Mouse (Mus musculus) CH12.LX (cell line): Measurements from ENCODE around the gene Stpg1. TPM values are rescaled to one million over a fixed set of nuclear protein-coding genes. Genes with fewer than 3 reads are reported as not detected.

Source experiments
- DNase-seq: peaks from one replicate; pipeline ENCODE4 v3.0.0-alpha.2; 2013; ENCODE audit errors: extremely low read depth
- H3K27ac ChIP-seq: 2 replicates; pipeline ENCODE4 v1.5.1; 2012; ENCODE audit warnings: low read depth, mild to moderate bottlenecking, control low read depth, moderate library complexity; ENCODE audit not compliant: insufficient read depth
- H3K27me3 ChIP-seq: replicated peaks from 2 replicates; pipeline ENCODE3; 2012; ENCODE audit warnings: inconsistent platforms
- H3K36me3 ChIP-seq, 2 experiments: replicated peaks in 1 of 2; 2 replicates each; pipeline versions ENCODE3 to v1.6.1; 2012; ENCODE audit warnings: inconsistent platforms in 1 of 2, low read length in 1 of 2, mild to moderate bottlenecking in 1 of 2, mixed read lengths in 1 of 2, moderate library complexity in 1 of 2; ENCODE audit not compliant: control insufficient read depth in 1 of 2, insufficient read depth in 1 of 2
- H3K4me1 ChIP-seq, 2 experiments: 2 replicates each; pipeline ENCODE4 v1.6.1; 2012; ENCODE audit warnings: inconsistent platforms in 1 of 2, moderate library complexity in 1 of 2; ENCODE audit not compliant: insufficient read depth in 2 of 2, control insufficient read depth in 1 of 2
- H3K4me2 ChIP-seq: 2 replicates; pipeline ENCODE4 v1.6.1; 2012; ENCODE audit warnings: low read depth, mild to moderate bottlenecking, control low read depth; ENCODE audit not compliant: poor library complexity, insufficient read depth, severe bottlenecking
- H3K4me3 ChIP-seq, 3 experiments: fragments of 150-350 bp in 1 of 3; sonication (generic) in 1 of 3; replicated peaks in 1 of 3; 2 replicates each; pipeline versions ENCODE3 to v1.5.1; 2011 to 2012; ENCODE audit warnings: low read depth in 2 of 3, low read length in 2 of 3, mild to moderate bottlenecking in 2 of 3, moderate library complexity in 2 of 3, control low read depth in 1 of 3, improper control_type of control experiment in 1 of 3, inconsistent platforms in 1 of 3, mixed read lengths in 1 of 3; ENCODE audit not compliant: poor library complexity in 1 of 3
- H3K79me2 ChIP-seq: replicated peaks from 2 replicates; pipeline ENCODE4 v1.6.1; 2012; ENCODE audit warnings: mild to moderate bottlenecking, moderate library complexity; ENCODE audit not compliant: control insufficient read depth, poor library complexity, insufficient read depth, severe bottlenecking; ENCODE audit errors: extremely low read depth
- H3K9ac ChIP-seq: 2 replicates; pipeline ENCODE4 v1.6.1; 2012; ENCODE audit warnings: low read depth, mild to moderate bottlenecking, control low read depth, moderate library complexity; ENCODE audit not compliant: insufficient read depth
- H3K9me3 ChIP-seq: replicated peaks from 2 replicates; pipeline ENCODE3; 2012; ENCODE audit warnings: low read length, inconsistent platforms, mixed read lengths
- BHLHE40 ChIP-seq: IDR thresholded peaks from 2 replicates; pipeline ENCODE4 v1.6.1; 2011; ENCODE audit warnings: mild to moderate bottlenecking, low read depth, low read length, improper control_type of control experiment
- CHD2 ChIP-seq: IDR thresholded peaks from 2 replicates; pipeline ENCODE4 v1.6.1; 2011; ENCODE audit warnings: low read length, improper control_type of control experiment
- E2F4 ChIP-seq: IDR thresholded peaks from 2 replicates; pipeline ENCODE4 v1.6.1; 2011; ENCODE audit warnings: low read depth, low read length, improper control_type of control experiment; ENCODE audit not compliant: insufficient replicate concordance
- ELF1 ChIP-seq: IDR thresholded peaks from 2 replicates; pipeline ENCODE4 v1.6.1; 2014; ENCODE audit warnings: low read depth, mild to moderate bottlenecking, inconsistent platforms, low read length, improper control_type of control experiment
- HCFC1 ChIP-seq: IDR thresholded peaks from 2 replicates; pipeline ENCODE4 v1.6.1; 2012; ENCODE audit warnings: low read depth, mild to moderate bottlenecking, inconsistent platforms, low read length, improper control_type of control experiment
- IRF4 ChIP-seq: IDR thresholded peaks from 2 replicates; pipeline ENCODE4 v1.6.1; 2014; ENCODE audit warnings: low read depth, mild to moderate bottlenecking, inconsistent platforms, low read length, improper control_type of control experiment
- KAT2A ChIP-seq: IDR thresholded peaks from 2 replicates; pipeline ENCODE4 v1.6.1; 2012; ENCODE audit warnings: low read length, improper control_type of control experiment, inconsistent platforms; ENCODE audit not compliant: insufficient replicate concordance
- MAFK ChIP-seq: IDR thresholded peaks from 2 replicates; pipeline ENCODE4 v1.6.1; 2011; ENCODE audit warnings: low read length, improper control_type of control experiment; ENCODE audit not compliant: insufficient replicate concordance
- MAX ChIP-seq: IDR thresholded peaks from 2 replicates; pipeline ENCODE4 v1.6.1; 2011; ENCODE audit warnings: low read length, improper control_type of control experiment
- MEF2A ChIP-seq: IDR thresholded peaks from 2 replicates; pipeline ENCODE4 v1.6.1; 2014; ENCODE audit warnings: low read depth, mild to moderate bottlenecking, inconsistent platforms, low read length, improper control_type of control experiment, borderline replicate concordance
- MXI1 ChIP-seq: IDR thresholded peaks from 2 replicates; pipeline ENCODE4 v1.6.1; 2011; ENCODE audit warnings: mild to moderate bottlenecking, low read depth, low read length, improper control_type of control experiment
- MYC ChIP-seq: IDR thresholded peaks from 2 replicates; pipeline ENCODE4 v1.6.1; 2011; ENCODE audit warnings: low read depth, mild to moderate bottlenecking, improper control_type of control experiment, low read length
- NELFE ChIP-seq: IDR thresholded peaks from 2 replicates; pipeline ENCODE4 v1.6.1; 2011; ENCODE audit warnings: low read depth, low read length, improper control_type of control experiment
- NRF1 ChIP-seq: IDR thresholded peaks from 2 replicates; pipeline ENCODE4 v1.6.1; 2014; ENCODE audit warnings: low read depth, mild to moderate bottlenecking, inconsistent platforms, low read length, improper control_type of control experiment, moderate library complexity
- POLR2A ChIP-seq: IDR thresholded peaks from 2 replicates; pipeline ENCODE4 v1.6.1; 2011; ENCODE audit warnings: low read depth, mild to moderate bottlenecking, improper control_type of control experiment, low read length
- POLR2AphosphoS2 ChIP-seq: IDR thresholded peaks from 2 replicates; pipeline ENCODE4 v1.6.1; 2011; ENCODE audit warnings: low read depth, low read length, improper control_type of control experiment
- RAD21 ChIP-seq: IDR thresholded peaks from 2 replicates; pipeline ENCODE4 v1.6.1; 2011; ENCODE audit warnings: low read depth, mild to moderate bottlenecking, low read length, improper control_type of control experiment, moderate library complexity
- RCOR1 ChIP-seq: conservative IDR thresholded peaks from 2 replicates; pipeline ENCODE4 v1.6.1; 2012; ENCODE audit warnings: low read depth, mild to moderate bottlenecking, inconsistent platforms, low read length, improper control_type of control experiment
- SMC3 ChIP-seq: IDR thresholded peaks from 2 replicates; pipeline ENCODE4 v1.6.1; 2011; ENCODE audit warnings: low read depth, low read length, improper control_type of control experiment
- TBP ChIP-seq: conservative IDR thresholded peaks from 2 replicates; pipeline ENCODE4 v1.6.1; 2011; ENCODE audit warnings: low read depth, low read length, improper control_type of control experiment
- UBTF ChIP-seq: IDR thresholded peaks from 2 replicates; pipeline ENCODE4 v1.6.1; 2012; ENCODE audit warnings: low read depth, mild to moderate bottlenecking, inconsistent platforms, low read length, improper control_type of control experiment, moderate library complexity
- USF1 ChIP-seq: IDR thresholded peaks from 2 replicates; pipeline ENCODE4 v1.6.1; 2014; ENCODE audit warnings: low read depth, mild to moderate bottlenecking, inconsistent platforms, low read length, improper control_type of control experiment
- USF2 ChIP-seq: conservative IDR thresholded peaks from 2 replicates; pipeline ENCODE4 v1.6.1; 2011; ENCODE audit warnings: low read depth, low read length, improper control_type of control experiment
- ZKSCAN1 ChIP-seq: IDR thresholded peaks from 2 replicates; pipeline ENCODE4 v1.6.1; 2012; ENCODE audit warnings: low read depth, inconsistent platforms, low read length, improper control_type of control experiment, borderline replicate concordance
- ZMIZ1 ChIP-seq: IDR thresholded peaks from 2 replicates; pipeline ENCODE4 v1.6.1; 2012; ENCODE audit warnings: low read depth, mild to moderate bottlenecking, inconsistent platforms, low read length, improper control_type of control experiment
- ZNF384 ChIP-seq: IDR thresholded peaks from 2 replicates; pipeline ENCODE4 v1.6.1; 2012; ENCODE audit warnings: low read depth, low read length, improper control_type of control experiment, inconsistent platforms
- dilution Hi-C: fragments of 300-500 bp; cut with MboI; formaldehyde crosslinking; loops from 2 replicates; pipeline ENCODE4 v1.14.3; 2020; ENCODE audit warnings: low sequenced_read_pairs; ENCODE audit not compliant: extremely low pct_unique_long_range_greater_than_20kb, extremely low pct_ligation_motif_present
- in situ Hi-C: fragments of 300-500 bp; cut with MboI; formaldehyde crosslinking; loops from 3 replicates; pipeline ENCODE4 v1.14.3; 2019; ENCODE audit warnings: low sequenced_read_pairs, low pct_ligation_motif_present, low pct_unique_long_range_greater_than_20kb, mixed read lengths
- polyA plus RNA-seq: library from polyadenylated mRNA; unstranded; fragments of >175 nt; gene quantifications from 2 replicates; pipeline ENCODE4 v1.2.1, GENCODE M21; 2012; ENCODE audit warnings: low read depth; ENCODE audit not compliant: insufficient read length
- total RNA-seq, 2 experiments: library from RNA; depleted of rRNA; stranded (reverse); fragments of 300-350 nt in 1 of 2; fragments of >200 nt in 1 of 2; gene quantifications; 2 replicates each; pipeline ENCODE4 v1.2.3; 2012 to 2014

Gene Stpg1
- total and polyA plus RNA-seq, 3 experiments = not detected

DNA sequence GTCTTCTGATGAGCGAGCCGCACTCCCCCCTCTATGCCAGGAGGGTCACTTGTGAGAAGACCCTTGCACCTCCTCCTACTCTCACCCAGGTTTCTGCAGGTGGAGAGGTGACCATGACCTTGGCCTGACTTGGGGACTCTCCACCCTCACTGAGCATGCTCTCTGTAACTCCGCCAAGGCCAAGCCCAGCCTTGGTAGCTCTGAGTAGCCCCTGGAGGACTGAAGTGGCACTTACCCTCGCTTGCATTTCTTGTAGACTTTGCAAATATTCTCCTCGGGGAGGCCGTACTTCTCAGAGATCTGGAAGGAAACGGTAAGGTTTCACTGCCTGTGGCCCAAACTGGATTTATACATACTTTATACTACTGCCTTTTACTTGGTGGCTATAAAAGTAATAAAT, 51.4 kb downstream of the Stpg1 start:
- H3K4me3 ChIP-seq = no peak overlapping the region
- H3K4me2 ChIP-seq = no peak overlapping the region
- dilution Hi-C loops = no loop called here
- H3K9ac ChIP-seq = no peak overlapping the region
- in situ Hi-C loops = no loop called here
- peaks cover 3 to 22% of the 10 kb centered on the region in 2 experiments; a peak in 3 of 4 replicates for H3K4me1 ChIP-seq
- H3K27ac ChIP-seq = no peak overlapping the region
- no peaks in the 10 kb centered on the region for H3K9me3 ChIP-seq
- TF ChIP-seq BHLHE40 = no peak
- TF ChIP-seq NRF1 = peak; percentile 61
- no peak for DNase-seq
- H3K79me2 ChIP-seq = no peaks in the 10 kb centered on the region
- peaks cover 25% of the 10 kb centered on the region for H3K27me3 ChIP-seq
- H3K36me3 ChIP-seq = no peaks in the 10 kb centered on the region

DNA sequence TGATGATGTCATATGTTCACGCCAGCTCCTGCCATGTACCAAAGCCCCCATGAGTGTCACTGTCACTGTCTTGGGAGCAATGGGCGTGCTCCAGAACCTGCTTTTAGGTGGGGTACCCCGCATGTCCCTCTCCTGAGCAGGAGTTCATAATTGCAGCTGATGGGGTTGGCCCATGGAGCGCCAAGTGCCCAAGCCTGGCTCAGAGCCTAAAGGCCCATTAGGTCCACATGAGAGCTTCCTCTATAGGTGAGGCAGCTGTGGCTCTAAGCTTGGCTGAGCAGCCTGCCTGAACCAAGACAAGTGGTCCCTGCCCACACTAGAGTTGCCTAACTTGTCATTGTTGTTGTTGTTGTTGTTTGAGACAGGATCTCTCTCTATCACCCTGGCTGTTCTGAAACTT, 52.2 kb downstream of the Stpg1 start:
- no peak for DNase-seq
- TF ChIP-seq SMC3 (no peak), NELFE (no peak), ELF1 (no peak), IRF4 (no peak), CHD2 (no peak), NRF1 (no peak), HCFC1 (no peak), MEF2A (no peak), USF1 (no peak), MAFK (no peak), POLR2A (no peak)
- Histone ChIP-seq H3K27ac (no peak overlapping the region), H3K4me1 (peaks cover 3 to 22% of the 10 kb centered on the region in 2 experiments; a peak in 3 of 4 replicates), H3K9ac (no peak overlapping the region), H3K79me2 (no peaks in the 10 kb centered on the region), H3K36me3 (no peaks in the 10 kb centered on the region), H3K4me3 (no peak overlapping the region), H3K9me3 (no peaks in the 10 kb centered on the region), H3K27me3 (peaks cover 32% of the 10 kb centered on the region), H3K4me2 (no peak overlapping the region)
- dilution Hi-C loops = no loop called here
- in situ Hi-C loops = no loop called here

DNA sequence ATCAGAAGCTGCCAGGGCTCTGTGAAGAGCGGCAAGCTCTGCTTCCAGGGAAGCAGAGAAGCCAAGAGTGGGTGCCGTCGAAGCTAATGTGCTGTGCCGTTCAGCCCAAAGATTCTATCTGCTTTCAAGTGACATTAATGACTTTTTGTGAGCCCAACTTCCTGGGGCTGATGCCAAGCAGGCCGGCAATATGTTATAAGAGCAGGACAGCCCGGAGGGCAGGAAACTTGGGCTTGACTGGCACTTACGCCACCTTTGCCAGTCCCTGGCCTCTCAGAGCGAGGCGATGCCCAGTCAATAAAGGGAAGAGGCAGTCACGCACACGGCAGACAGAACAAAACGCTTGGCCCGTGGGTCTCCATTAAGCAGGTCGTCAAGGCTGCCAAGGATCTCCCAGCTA, 53.0 kb downstream of the Stpg1 start:
- H3K36me3 ChIP-seq = no peaks in the 10 kb centered on the region
- H3K79me2 ChIP-seq = no peaks in the 10 kb centered on the region
- in situ Hi-C loops (no loop called here), dilution Hi-C loops (no loop called here)
- no peak for TF ChIP-seq RCOR1
- TF ChIP-seq ZMIZ1 = no peak
- no peak for TF ChIP-seq E2F4
- TF ChIP-seq POLR2AphosphoS2 = no peak
- no peak for TF ChIP-seq IRF4
- TF ChIP-seq NELFE = no peak
- TF ChIP-seq BHLHE40 = no peak
- TF ChIP-seq MAX = no peak
- TF ChIP-seq ZNF384 = no peak
- TF ChIP-seq RAD21 = no peak
- no peak for TF ChIP-seq TBP
- TF ChIP-seq HCFC1 = no peak
- no peak for TF ChIP-seq ZKSCAN1
- TF ChIP-seq MXI1 = no peak
- TF ChIP-seq KAT2A = no peak
- TF ChIP-seq UBTF = no peak
- TF ChIP-seq MEF2A = no peak
- TF ChIP-seq USF1 = no peak
- no peak for TF ChIP-seq USF2
- no peak for TF ChIP-seq MYC
- no peak for DNase-seq
- H3K4me2 ChIP-seq = no peak overlapping the region
- no peak overlapping the region for H3K9ac ChIP-seq
- no peaks in the 10 kb centered on the region for H3K9me3 ChIP-seq
- no peak overlapping the region for H3K27ac ChIP-seq
- H3K4me1 ChIP-seq = peaks cover 3 to 22% of the 10 kb centered on the region in 2 experiments; a peak in 3 of 4 replicates
- H3K4me3 ChIP-seq = no peak overlapping the region
- peaks cover 33% of the 10 kb centered on the region for H3K27me3 ChIP-seq
